Mouse (Mus musculus) limb, embryonic 12.5 days (tissue): ENCODE measurements around the gene Casz1. TPM values are rescaled to one million over a fixed set of nuclear protein-coding genes. Genes with fewer than 3 reads are reported as not detected.

ENCODE experiments used
- ATAC-seq: fragments of 200-750 bp; cut with Nextera tagmentation; 2 replicates; pipeline ENCODE4 v1.8.0; 2017; ENCODE audit warnings: low read depth, moderate TSS enrichment; ENCODE audit not compliant: insufficient number of reproducible peaks, insufficient read depth, low FRiP score, low TSS enrichment
- H3K27ac ChIP-seq: fragments of 300-500 bp; sonication (generic); 2 replicates; pipeline ENCODE4 v1.5.1; 2016; ENCODE audit warnings: mild to moderate bottlenecking, moderate library complexity
- H3K27me3 ChIP-seq: fragments of 300-500 bp; sonication (generic); 2 replicates; pipeline ENCODE4 v1.6.1; 2016; ENCODE audit warnings: mild to moderate bottlenecking, moderate library complexity
- H3K36me3 ChIP-seq: fragments of 300-500 bp; sonication (generic); 2 replicates; pipeline ENCODE4 v1.6.1; 2016; ENCODE audit warnings: mild to moderate bottlenecking, moderate library complexity
- H3K4me1 ChIP-seq: fragments of 300-500 bp; sonication (generic); replicated peaks from 2 replicates; pipeline ENCODE4 v1.6.1; 2016
- H3K4me2 ChIP-seq: fragments of 300-500 bp; sonication (generic); 2 replicates; pipeline ENCODE4 v1.6.1; 2016; ENCODE audit warnings: mild to moderate bottlenecking, moderate library complexity
- H3K4me3 ChIP-seq: fragments of 300-500 bp; sonication (generic); replicated peaks from 2 replicates; pipeline ENCODE4 v1.5.1; 2016; ENCODE audit warnings: mild to moderate bottlenecking
- H3K9ac ChIP-seq: fragments of 300-500 bp; sonication (generic); replicated peaks from 2 replicates; pipeline ENCODE4 v1.6.1; 2016; ENCODE audit warnings: mild to moderate bottlenecking, moderate library complexity
- H3K9me3 ChIP-seq: fragments of 300-500 bp; sonication (generic); 2 replicates; pipeline ENCODE4 v1.6.1; 2016; ENCODE audit warnings: mild to moderate bottlenecking, moderate library complexity
- WGBS: fragments of 180-500 bp; shearing (Covaris S2); methylation state at CpG from one replicate; pipeline ENCODE4 v1.1.7; 2016; 5-methylcytosine and 5-hydroxymethylcytosine counted together
- polyA plus RNA-seq: library from polyadenylated mRNA; unstranded; fragments of >200 nt; fragmentation: Nextera tagmentation; extraction: Ambion mirVana; gene quantifications from 2 replicates; pipeline ENCODE4 v1.2.1, GENCODE M21; 2016

Casz1 gene
- polyA plus RNA-seq, 1 experiment from 2014 or later: 4.7 TPM

- 94% methylated on average over 6 of the region's 6 CpGs for WGBS
- Histone ChIP-seq H3K4me1 (no peaks in the 10 kb centered on the region), H3K4me3 (no peak overlapping the region), H3K9me3 (no peaks in the 10 kb centered on the region), H3K27ac (no peak overlapping the region), H3K27me3 (no peaks in the 10 kb centered on the region), H3K9ac (no peak overlapping the region), H3K4me2 (no peak overlapping the region), H3K36me3 (peaks cover 4% of the 10 kb centered on the region; the same call in 1 of the 2 replicates)
- no peak for ATAC-seq
These were observed 196.5 kb downstream of the Casz1 start for GRCm38 (mm10) chr4:149000746-149001145.

- H3K9ac ChIP-seq: no peak overlapping the region
- H3K27me3 ChIP-seq: no peaks in the 10 kb centered on the region
- H3K36me3 ChIP-seq: peaks cover 4% of the 10 kb centered on the region; the same call in 1 of the 2 replicates
- no peak overlapping the region for H3K4me2 ChIP-seq
- no peak overlapping the region for H3K27ac ChIP-seq
- H3K4me1 ChIP-seq: no peaks in the 10 kb centered on the region
- H3K9me3 ChIP-seq: no peaks in the 10 kb centered on the region
- ATAC-seq: no peak
- H3K4me3 ChIP-seq: no peak overlapping the region
- 85% methylated on average over 5 of the region's 5 CpGs for WGBS
These were observed 197.3 kb downstream of the Casz1 start for GRCm38 (mm10) chr4:149001515-149001914.

DNA sequence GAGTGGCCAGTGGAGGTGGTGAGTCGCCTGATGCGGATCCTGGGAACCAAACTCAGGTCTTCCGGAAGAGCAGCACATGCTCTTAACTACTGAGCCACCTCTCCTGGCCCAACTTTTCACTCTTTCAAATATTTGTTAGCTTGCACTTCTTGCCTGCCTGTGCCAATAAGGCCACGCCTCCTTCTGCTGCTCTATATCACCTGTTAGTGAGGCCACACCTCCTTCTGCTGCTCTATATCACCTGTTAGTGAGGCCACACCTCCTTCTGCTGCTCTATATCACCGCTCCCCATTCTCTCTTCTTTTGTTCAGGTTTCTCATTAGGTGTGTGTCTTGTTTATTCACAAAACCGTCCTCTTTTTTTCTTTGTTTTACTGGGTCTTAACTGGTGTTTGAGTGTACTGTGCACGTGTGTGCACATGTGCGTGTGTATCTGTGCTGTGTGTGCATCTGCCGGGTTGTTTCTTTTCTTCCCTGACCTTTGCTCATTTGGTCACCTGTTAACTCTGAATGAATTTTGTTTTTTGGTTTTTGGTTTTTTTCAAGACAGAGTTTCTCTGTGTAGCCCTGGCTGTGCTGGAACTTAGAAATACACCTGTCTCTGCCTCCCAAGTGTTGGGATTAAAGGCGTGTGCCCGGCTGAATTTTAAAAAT is 198.3 kb downstream of the Casz1 start:
- no peak for ATAC-seq
- WGBS: 93% methylated on average over 11 of the region's 11 CpGs
- no peaks in the 10 kb centered on the region for H3K27me3 ChIP-seq
- no peaks in the 10 kb centered on the region for H3K9me3 ChIP-seq
- H3K36me3 ChIP-seq: peaks cover 4% of the 10 kb centered on the region; the same call in 1 of the 2 replicates
- H3K9ac ChIP-seq: no peak overlapping the region
- no peak overlapping the region for H3K4me3 ChIP-seq
- H3K4me1 ChIP-seq: no peaks in the 10 kb centered on the region
- H3K27ac ChIP-seq: no peak overlapping the region
- H3K4me2 ChIP-seq: no peak overlapping the region

Other genes with a start within 250 kb of the Casz1 start
- gene Exosc10, start 246.0 kb upstream of the Casz1 start, polyA plus RNA-seq: 110 and 113 TPM in 2 replicates
- gene Srm, start 212.9 kb upstream of the Casz1 start, polyA plus RNA-seq: 190 and 198 TPM in 2 replicates
- gene Masp2, start 201.9 kb upstream of the Casz1 start, polyA plus RNA-seq: 0.10 and 0.24 TPM in 2 replicates
- 398 and 416 TPM in 2 replicates for gene Tardbp, start 177.4 kb upstream of the Casz1 start, polyA plus RNA-seq
- gene Gm572, start 161.1 kb upstream of the Casz1 start, polyA plus RNA-seq: not detected in 2 replicates